Mouse (Mus musculus): ENCODE measurements around the gene Scd1. TPM values are rescaled to one million over a fixed set of nuclear protein-coding genes. Genes with fewer than 3 reads are reported as not detected.

Gene Scd1
- polyA plus RNA-seq (2015; fragmentation: Nextera tagmentation; extraction: Ambion mirVana): 2.3 and 2.7 TPM in 2 replicates

DNA sequence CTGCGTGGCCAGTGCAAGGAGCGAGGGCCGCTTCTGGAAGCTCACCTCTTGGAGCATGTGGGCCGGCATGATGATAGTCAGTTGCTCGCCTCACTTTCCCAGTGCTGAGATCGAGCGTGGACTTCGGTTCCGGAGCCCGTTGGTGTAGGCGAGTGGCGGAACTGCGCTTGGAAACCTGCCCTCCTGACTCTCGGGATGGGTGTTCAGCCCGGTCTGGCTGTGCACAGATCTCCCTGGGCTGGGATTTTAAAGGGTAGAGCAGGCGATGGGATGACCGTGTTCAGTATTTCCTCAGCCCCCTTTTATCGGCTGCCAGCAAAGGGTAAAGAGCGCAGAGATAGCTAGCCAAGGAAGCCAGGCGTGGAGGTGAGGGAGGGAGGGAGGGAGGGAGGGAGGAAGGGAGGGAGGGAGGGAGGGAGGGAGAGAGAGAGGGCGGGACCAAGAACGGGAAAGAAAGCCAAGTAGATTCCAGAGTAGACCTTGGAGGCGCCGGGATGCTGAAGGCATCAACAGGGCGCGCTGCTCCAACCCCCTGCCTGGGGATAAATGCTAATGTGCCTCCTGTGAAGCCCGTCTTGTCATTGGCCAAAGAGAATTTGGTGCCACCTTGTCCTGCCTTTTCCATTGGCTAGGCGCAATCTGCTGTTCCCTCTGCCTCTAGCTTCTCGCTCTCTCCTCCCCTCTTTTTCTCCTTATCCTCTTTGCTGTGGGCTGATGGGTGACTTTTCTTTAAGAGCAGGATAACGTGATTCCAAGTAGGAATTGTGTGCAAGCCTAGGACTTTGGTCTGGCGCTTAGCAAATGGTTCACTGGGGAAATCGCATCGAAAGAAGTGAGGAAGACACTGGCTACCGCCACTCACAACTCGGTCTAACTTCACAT lies at the start of gene Scd1:
TSS of gene Scd1 (minus strand) at position 539 of the 882 bp plus-strand sequence.
- Histone ChIP-seq H3K36me3 (ENCODE audit: control insufficient read depth, insufficient read depth, low read length) (no peaks in the 10 kb centered on the region), H3K4me3 (ENCODE audit: low read length) (peak within 1 kb of the TSS; percentile 41), H3K9ac (ENCODE audit: low read length) (peak within 1 kb of the TSS; percentile 59), H3K27me3 (ENCODE audit: control insufficient read depth, insufficient read depth, low read depth, low read length) (peaks cover 2% of the 10 kb centered on the region; the same call in 1 of the 2 replicates), H3K9me3 (ENCODE audit: control insufficient read depth, low read length) (no peaks in the 10 kb centered on the region), H3K4me2 (ENCODE audit: low read depth, low read length) (peak within 1 kb of the TSS; percentile 59), H3K27ac (ENCODE audit: low read length) (peak within 1 kb of the TSS; percentile 31; the same call in 1 of the 2 replicates), H3K4me1 (replicated peaks; ENCODE audit: control insufficient read depth, insufficient read depth, low read length) (peaks cover 10% of the 10 kb centered on the region)
- peak; percentile 84 for ATAC-seq (ENCODE audit: low read depth)
- under 1% methylated on average over 34 of the region's 35 CpGs for WGBS

DNA sequence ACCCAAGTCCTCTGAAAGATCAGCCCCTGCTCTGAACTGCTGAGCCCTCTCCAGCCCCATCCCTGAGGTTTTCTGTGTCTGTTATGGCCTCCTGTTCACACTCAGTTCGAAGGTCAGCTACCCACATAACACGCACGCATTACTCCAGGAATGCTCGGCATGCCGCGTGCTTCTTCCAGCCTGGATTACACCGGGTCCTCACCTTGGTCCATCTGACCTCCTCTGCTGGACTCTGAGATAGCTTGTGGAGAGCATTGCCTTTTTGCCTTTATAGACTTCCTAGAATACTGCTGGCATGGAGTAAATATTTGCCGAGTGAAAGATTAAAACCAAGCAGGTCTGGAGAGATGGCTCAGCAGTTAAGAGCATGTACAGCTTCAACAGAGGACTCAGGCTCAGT lies 47.7 kb upstream of the Scd1 start:
- H3K4me1 ChIP-seq (replicated peaks; ENCODE audit: control insufficient read depth, insufficient read depth, low read length): no peaks in the 10 kb centered on the region

DNA sequence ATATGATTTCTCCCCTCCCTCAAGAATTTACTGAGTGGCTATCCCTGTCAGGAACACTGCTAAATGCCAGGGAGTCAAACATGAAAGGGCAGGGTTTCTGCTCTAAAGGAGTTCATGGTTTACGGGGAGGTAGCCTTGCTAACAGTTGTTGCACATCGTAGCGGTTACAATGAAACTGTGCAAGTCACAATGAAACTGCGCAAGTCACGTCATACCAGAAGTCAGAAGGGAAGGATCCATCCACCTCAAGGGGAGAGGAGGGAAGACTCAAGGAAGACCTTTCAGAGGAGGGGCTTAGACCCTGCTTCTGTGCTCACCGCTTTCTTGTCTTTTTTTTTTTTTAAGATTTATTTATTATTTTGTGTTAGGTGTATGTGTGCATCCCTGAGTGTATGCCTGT lies 47.2 kb upstream of the Scd1 start:
- H3K9me3 ChIP-seq (ENCODE audit: control insufficient read depth, low read length): no peaks in the 10 kb centered on the region
- no peak overlapping the region for H3K4me3 ChIP-seq (ENCODE audit: low read length)
- WGBS: 66% methylated on average over 6 of the region's 6 CpGs
- H3K27ac ChIP-seq (ENCODE audit: low read length): no peak overlapping the region
- no peaks in the 10 kb centered on the region for H3K27me3 ChIP-seq (ENCODE audit: control insufficient read depth, insufficient read depth, low read depth, low read length)
- no peak overlapping the region for H3K9ac ChIP-seq (ENCODE audit: low read length)
- ATAC-seq (ENCODE audit: low read depth): no peak
- H3K36me3 ChIP-seq (ENCODE audit: control insufficient read depth, insufficient read depth, low read length): no peaks in the 10 kb centered on the region
- no peaks in the 10 kb centered on the region for H3K4me1 ChIP-seq (replicated peaks; ENCODE audit: control insufficient read depth, insufficient read depth, low read length)
- H3K4me2 ChIP-seq (ENCODE audit: low read depth, low read length): no peak overlapping the region

More for the DNA sequence above, 47.7 kb upstream of the Scd1 start:
- Histone ChIP-seq H3K4me2 (ENCODE audit: low read depth, low read length) (no peak overlapping the region), H3K9ac (ENCODE audit: low read length) (no peak overlapping the region), H3K27ac (ENCODE audit: low read length) (no peak overlapping the region), H3K9me3 (ENCODE audit: control insufficient read depth, low read length) (no peaks in the 10 kb centered on the region), H3K36me3 (ENCODE audit: control insufficient read depth, insufficient read depth, low read length) (no peaks in the 10 kb centered on the region), H3K27me3 (ENCODE audit: control insufficient read depth, insufficient read depth, low read depth, low read length) (no peaks in the 10 kb centered on the region), H3K4me3 (ENCODE audit: low read length) (no peak overlapping the region)
- ATAC-seq (ENCODE audit: low read depth): no peak
- 70% methylated on average over 8 of the region's 8 CpGs for WGBS

DNA sequence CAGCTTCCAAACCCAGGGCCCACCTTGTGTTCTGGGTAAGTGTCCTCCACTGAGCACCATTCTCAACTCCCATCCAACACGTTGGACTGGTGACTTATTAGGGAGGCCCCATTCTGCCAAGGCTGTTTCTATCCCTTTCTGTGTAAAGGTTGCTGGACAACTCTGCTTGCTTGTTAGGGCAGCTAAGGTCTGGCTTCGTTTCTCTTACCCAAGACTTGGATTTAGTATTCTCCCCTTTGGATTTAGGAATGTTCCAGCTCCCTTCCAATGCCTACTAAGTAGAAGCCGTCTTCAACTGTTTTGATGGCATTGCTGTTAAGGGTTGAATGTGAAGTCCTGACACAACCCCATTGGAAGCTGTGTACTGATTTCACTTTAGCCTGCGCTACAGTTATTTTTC lies 40.2 kb upstream of the Scd1 start:
- Histone ChIP-seq H3K4me1 (replicated peaks; ENCODE audit: control insufficient read depth, insufficient read depth, low read length) (no peaks in the 10 kb centered on the region), H3K27ac (ENCODE audit: low read length) (no peak overlapping the region), H3K4me3 (ENCODE audit: low read length) (no peak overlapping the region), H3K4me2 (ENCODE audit: low read depth, low read length) (no peak overlapping the region), H3K36me3 (ENCODE audit: control insufficient read depth, insufficient read depth, low read length) (no peaks in the 10 kb centered on the region), H3K27me3 (ENCODE audit: control insufficient read depth, insufficient read depth, low read depth, low read length) (no peaks in the 10 kb centered on the region), H3K9ac (ENCODE audit: low read length) (no peak overlapping the region), H3K9me3 (ENCODE audit: control insufficient read depth, low read length) (no peaks in the 10 kb centered on the region)
- ATAC-seq (ENCODE audit: low read depth): no peak
- WGBS: 73% methylated on average over 4 of the region's 4 CpGs

- no peaks in the 10 kb centered on the region for H3K9me3 ChIP-seq (ENCODE audit: control insufficient read depth, low read length)
- H3K4me3 ChIP-seq (ENCODE audit: low read length): no peak overlapping the region
- H3K36me3 ChIP-seq (ENCODE audit: control insufficient read depth, insufficient read depth, low read length): no peaks in the 10 kb centered on the region
- H3K4me2 ChIP-seq (ENCODE audit: low read depth, low read length): no peak overlapping the region
- no peak overlapping the region for H3K27ac ChIP-seq (ENCODE audit: low read length)
- ATAC-seq (ENCODE audit: low read depth): no peak
- H3K27me3 ChIP-seq (ENCODE audit: control insufficient read depth, insufficient read depth, low read depth, low read length): no peaks in the 10 kb centered on the region
- H3K9ac ChIP-seq (ENCODE audit: low read length): no peak overlapping the region
- H3K4me1 ChIP-seq (replicated peaks; ENCODE audit: control insufficient read depth, insufficient read depth, low read length): no peaks in the 10 kb centered on the region
- WGBS: 79% methylated on average over 3 of the region's 3 CpGs
Measured at GRCm38 (mm10) chr19:44445755-44446154, 38.1 kb upstream of the Scd1 start.

DNA sequence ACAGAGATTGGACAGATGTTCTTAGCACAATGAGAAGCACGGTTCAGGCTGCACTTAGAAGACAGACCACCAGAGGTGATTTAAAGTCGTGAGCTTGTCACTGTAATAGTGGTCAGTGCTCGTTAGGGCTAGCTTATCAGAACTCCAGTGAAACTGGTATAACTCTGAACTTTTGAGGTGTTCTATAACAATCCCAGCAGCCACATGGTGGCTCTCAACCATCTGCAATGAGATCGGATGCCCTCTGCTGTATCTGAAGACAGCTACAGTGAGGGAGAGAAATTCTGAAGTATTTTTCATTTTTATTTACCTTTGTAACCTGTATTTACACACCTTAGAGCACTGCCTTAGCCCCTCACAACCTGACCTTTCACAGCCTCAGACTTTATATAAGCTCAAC lies 31.6 kb upstream of the Scd1 start:
- H3K4me1 ChIP-seq (replicated peaks; ENCODE audit: control insufficient read depth, insufficient read depth, low read length): no peaks in the 10 kb centered on the region
- H3K9ac ChIP-seq (ENCODE audit: low read length): no peak overlapping the region
- H3K4me2 ChIP-seq (ENCODE audit: low read depth, low read length): no peak overlapping the region
- no peaks in the 10 kb centered on the region for H3K9me3 ChIP-seq (ENCODE audit: control insufficient read depth, low read length)
- no peak overlapping the region for H3K27ac ChIP-seq (ENCODE audit: low read length)
- ATAC-seq (ENCODE audit: low read depth): no peak
- 20% methylated on average over 4 of the region's 4 CpGs for WGBS
- no peaks in the 10 kb centered on the region for H3K36me3 ChIP-seq (ENCODE audit: control insufficient read depth, insufficient read depth, low read length)
- no peak overlapping the region for H3K4me3 ChIP-seq (ENCODE audit: low read length)
- no peaks in the 10 kb centered on the region for H3K27me3 ChIP-seq (ENCODE audit: control insufficient read depth, insufficient read depth, low read depth, low read length)

GRCm38 (mm10) chr19:44437975-44438374 lies 30.3 kb upstream of the Scd1 start:
- H3K9me3 ChIP-seq (ENCODE audit: control insufficient read depth, low read length): no peaks in the 10 kb centered on the region
- no peak for ATAC-seq (ENCODE audit: low read depth)
- no peaks in the 10 kb centered on the region for H3K36me3 ChIP-seq (ENCODE audit: control insufficient read depth, insufficient read depth, low read length)
- no peak overlapping the region for H3K9ac ChIP-seq (ENCODE audit: low read length)
- H3K27ac ChIP-seq (ENCODE audit: low read length): no peak overlapping the region
- no peak overlapping the region for H3K4me2 ChIP-seq (ENCODE audit: low read depth, low read length)
- WGBS: 57% methylated on average over 6 of the region's 6 CpGs
- H3K4me1 ChIP-seq (replicated peaks; ENCODE audit: control insufficient read depth, insufficient read depth, low read length): no peaks in the 10 kb centered on the region
- no peaks in the 10 kb centered on the region for H3K27me3 ChIP-seq (ENCODE audit: control insufficient read depth, insufficient read depth, low read depth, low read length)
- H3K4me3 ChIP-seq (ENCODE audit: low read length): no peak overlapping the region

GRCm38 (mm10) chr19:44432084-44432483 lies 24.4 kb upstream of the Scd1 start:
- Histone ChIP-seq H3K27ac (ENCODE audit: low read length) (no peak overlapping the region), H3K4me2 (ENCODE audit: low read depth, low read length) (no peak overlapping the region), H3K9me3 (ENCODE audit: control insufficient read depth, low read length) (no peaks in the 10 kb centered on the region), H3K4me1 (replicated peaks; ENCODE audit: control insufficient read depth, insufficient read depth, low read length) (no peaks in the 10 kb centered on the region), H3K36me3 (ENCODE audit: control insufficient read depth, insufficient read depth, low read length) (no peaks in the 10 kb centered on the region), H3K9ac (ENCODE audit: low read length) (no peak overlapping the region), H3K4me3 (ENCODE audit: low read length) (no peak overlapping the region), H3K27me3 (ENCODE audit: control insufficient read depth, insufficient read depth, low read depth, low read length) (no peaks in the 10 kb centered on the region)
- 72% methylated on average over 5 of the region's 5 CpGs for WGBS
- ATAC-seq (ENCODE audit: low read depth): no peak

DNA sequence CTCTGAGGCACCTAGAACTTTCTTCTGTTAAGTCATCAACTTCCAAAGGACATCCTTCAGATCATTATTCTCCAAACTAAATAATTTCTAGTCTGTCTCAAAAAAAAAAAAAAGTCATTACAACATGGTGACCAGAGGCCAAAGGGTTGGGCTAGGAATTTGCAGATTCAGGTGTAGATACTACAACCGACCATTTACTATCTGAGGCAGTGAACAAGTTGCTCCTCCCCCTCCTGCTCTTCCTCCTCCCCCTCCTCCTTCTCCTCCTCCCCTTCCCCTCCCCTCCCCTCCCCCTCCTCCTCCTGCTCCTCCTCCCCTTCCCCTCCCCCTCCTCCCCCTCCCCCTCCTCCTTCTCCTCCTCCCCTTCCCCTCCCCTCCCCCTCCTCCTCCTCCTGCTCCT lies 20.0 kb upstream of the Scd1 start:
- Histone ChIP-seq H3K4me2 (ENCODE audit: low read depth, low read length) (no peak overlapping the region), H3K4me1 (replicated peaks; ENCODE audit: control insufficient read depth, insufficient read depth, low read length) (no peaks in the 10 kb centered on the region; the same call in 1 of the 2 replicates), H3K9ac (ENCODE audit: low read length) (no peak overlapping the region), H3K27me3 (ENCODE audit: control insufficient read depth, insufficient read depth, low read depth, low read length) (no peaks in the 10 kb centered on the region), H3K36me3 (ENCODE audit: control insufficient read depth, insufficient read depth, low read length) (no peaks in the 10 kb centered on the region), H3K9me3 (ENCODE audit: control insufficient read depth, low read length) (no peaks in the 10 kb centered on the region), H3K27ac (ENCODE audit: low read length) (no peak overlapping the region), H3K4me3 (ENCODE audit: low read length) (no peak overlapping the region)
- WGBS: 88% methylated on average over 1 of the region's 1 CpGs
- ATAC-seq (ENCODE audit: low read depth): no peak
